Mouse (Mus musculus) megakaryocyte, embryonic 14.5 days (primary cell): Measurements from ENCODE around the gene Antxr1. TPM values are rescaled to one million over a fixed set of nuclear protein-coding genes. Genes with fewer than 3 reads are reported as not detected.

Experiments
- H3K27me3 ChIP-seq: replicated peaks from 2 replicates; pipeline ENCODE3; 2012; ENCODE audit warnings: inconsistent platforms
- H3K36me3 ChIP-seq: replicated peaks from 2 replicates; pipeline ENCODE3; 2012; ENCODE audit warnings: low read length, inconsistent platforms, mixed read lengths
- H3K4me1 ChIP-seq: 2 replicates; pipeline ENCODE4 v1.6.1; 2012; ENCODE audit warnings: inconsistent platforms
- H3K4me3 ChIP-seq: replicated peaks from 2 replicates; pipeline ENCODE3; 2012; ENCODE audit warnings: moderate library complexity, mild to moderate bottlenecking, inconsistent platforms
- H3K9me3 ChIP-seq: 2 replicates; pipeline ENCODE4 v1.6.1; 2012; ENCODE audit warnings: inconsistent platforms
- FLI1 ChIP-seq: IDR thresholded peaks from 2 replicates; pipeline ENCODE4 v1.6.1; 2012; ENCODE audit warnings: low read length, inconsistent platforms, mixed read lengths
- GATA1 ChIP-seq: IDR thresholded peaks from 3 replicates; pipeline ENCODE4 v1.6.1; 2012; ENCODE audit warnings: mixed read lengths, low read length, inconsistent platforms, borderline replicate concordance
- polyA plus RNA-seq: library from polyadenylated mRNA; stranded (reverse); fragments of >175 nt; gene quantifications from 2 replicates; pipeline ENCODE4 v1.2.3, GENCODE M21; 2012; ENCODE audit warnings: low replicate concordance; ENCODE audit not compliant: insufficient read depth

Antxr1 gene
- polyA plus RNA-seq, 1 experiment = not detected

DNA sequence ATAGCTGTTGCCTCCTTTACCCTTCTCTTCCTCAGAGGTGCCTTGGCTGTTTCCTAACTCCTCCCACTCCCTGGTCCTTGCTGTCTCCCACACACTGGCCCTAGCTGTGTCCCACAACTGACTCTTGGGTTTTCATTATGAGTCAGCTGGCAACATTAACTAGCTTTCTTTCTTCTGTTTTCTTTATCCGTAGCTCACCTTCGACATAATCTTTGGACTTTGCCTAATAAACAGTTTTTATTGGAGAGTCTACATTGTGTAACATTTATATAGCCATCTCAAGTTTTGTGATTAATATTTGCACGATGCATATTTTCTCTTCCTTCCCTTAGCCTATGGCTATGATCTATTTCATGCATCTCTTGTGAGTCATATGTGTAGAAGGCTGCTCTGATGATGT, 40.7 kb downstream of the Antxr1 start:
- TF ChIP-seq GATA1 (no peak), FLI1 (no peak)
- H3K9me3 ChIP-seq = peaks cover 8% of the 10 kb centered on the region; the same call in 1 of the 2 replicates
- no peaks in the 10 kb centered on the region for H3K36me3 ChIP-seq

DNA sequence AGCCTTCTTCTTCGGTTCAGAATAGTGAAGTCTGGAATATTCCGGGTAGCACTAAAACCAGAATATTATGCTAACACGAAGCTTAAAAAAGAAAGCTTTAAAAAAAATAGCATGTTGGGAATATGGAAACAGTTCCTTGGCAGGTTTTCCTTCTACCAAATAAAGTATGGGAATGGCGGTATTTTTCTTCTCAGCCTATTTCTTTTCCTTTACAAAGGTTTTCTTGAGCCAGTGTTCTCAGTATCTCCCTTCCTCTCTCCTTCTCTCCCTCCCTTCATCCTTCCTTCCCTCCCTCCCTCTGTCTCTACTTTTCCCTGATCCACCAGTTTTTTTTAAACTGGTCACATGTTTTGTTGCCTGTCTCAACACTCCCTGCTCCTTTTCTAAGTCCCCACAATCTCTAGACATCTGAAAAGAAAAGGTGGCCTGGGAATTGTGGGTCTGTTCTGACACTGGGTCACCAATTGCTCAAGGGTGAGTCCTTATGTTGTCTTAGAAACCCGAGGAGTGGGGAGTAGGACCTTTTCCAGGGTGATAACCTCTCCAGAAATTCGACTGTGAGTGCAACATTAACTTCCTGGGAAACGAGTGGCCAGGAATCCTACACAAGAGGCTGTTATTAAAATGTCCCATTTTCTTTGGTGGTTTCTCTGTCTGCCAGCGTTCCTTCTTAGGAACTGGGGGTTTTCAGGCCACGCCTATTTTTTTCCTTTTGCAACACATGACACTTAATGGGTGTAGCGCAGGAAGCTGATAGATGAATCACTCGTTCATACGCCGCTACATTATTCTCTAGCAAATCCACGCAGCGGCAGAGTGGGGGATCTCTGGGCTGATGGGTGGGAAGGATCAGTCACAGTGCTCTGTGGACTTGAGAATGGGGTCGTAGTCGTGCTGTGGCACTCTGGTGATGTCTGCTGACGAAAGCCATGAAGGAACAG, 42.4 kb downstream of the Antxr1 start:
- peaks cover 19% of the 10 kb centered on the region for H3K27me3 ChIP-seq
- H3K4me1 ChIP-seq = peaks cover 4% of the 10 kb centered on the region; the same call in 1 of the 2 replicates
- H3K9me3 ChIP-seq = peaks cover 11% of the 10 kb centered on the region; the same call in 1 of the 2 replicates
- no peak overlapping the region for H3K4me3 ChIP-seq
- H3K36me3 ChIP-seq = no peaks in the 10 kb centered on the region
- TF ChIP-seq GATA1 = no peak
- no peak for TF ChIP-seq FLI1

More for the DNA sequence above, 40.7 kb downstream of the Antxr1 start:
- no peak overlapping the region for H3K4me3 ChIP-seq
- peaks cover 21% of the 10 kb centered on the region for H3K27me3 ChIP-seq
- peaks cover 5% of the 10 kb centered on the region; the same call in 1 of the 2 replicates for H3K4me1 ChIP-seq

DNA sequence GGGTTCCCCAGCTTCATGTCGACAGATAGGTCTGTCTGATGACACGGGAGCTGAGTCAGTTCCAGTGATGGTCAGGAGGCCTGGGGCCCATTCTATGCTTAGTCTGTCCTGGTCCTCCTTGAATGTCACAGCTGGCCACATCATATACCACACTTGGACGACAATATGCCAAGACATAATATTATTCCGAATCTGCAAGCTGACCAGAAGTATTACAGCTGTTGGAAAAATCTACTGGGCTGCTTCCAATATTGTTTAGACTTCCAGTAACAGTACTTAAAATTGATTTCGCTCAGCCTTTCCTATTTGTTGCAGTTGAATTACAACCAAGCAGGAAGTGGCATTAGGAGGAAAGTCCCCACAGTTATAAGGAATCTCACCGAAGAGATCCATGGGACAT, 48.4 kb downstream of the Antxr1 start:
- no peak overlapping the region for H3K4me3 ChIP-seq
- H3K27me3 ChIP-seq = peaks cover 22% of the 10 kb centered on the region
- H3K36me3 ChIP-seq = no peaks in the 10 kb centered on the region
- TF ChIP-seq GATA1 = no peak
- no peak for TF ChIP-seq FLI1
- H3K9me3 ChIP-seq = peaks cover 13% of the 10 kb centered on the region; the same call in 1 of the 2 replicates
- H3K4me1 ChIP-seq = peaks cover 4% of the 10 kb centered on the region; the same call in 1 of the 2 replicates

DNA sequence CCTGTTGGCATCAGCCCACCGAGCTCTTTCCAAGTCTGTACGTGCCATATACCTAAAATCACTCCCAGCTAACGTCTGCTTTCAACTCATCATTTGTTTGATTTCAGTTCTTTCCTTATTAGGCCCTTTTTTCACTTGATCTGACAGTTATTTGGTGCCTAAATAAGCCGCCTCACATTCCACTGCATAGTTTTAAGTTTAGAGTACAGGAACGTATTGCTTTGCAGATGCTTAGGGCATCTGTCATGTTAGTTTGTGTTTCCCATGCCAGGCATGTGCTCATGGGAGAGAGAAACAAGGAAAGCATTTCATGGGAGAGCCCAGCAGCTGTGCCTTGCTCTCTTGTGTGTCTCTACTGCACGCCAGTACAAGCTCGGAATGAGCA, 50.3 kb downstream of the Antxr1 start:
- no peak for TF ChIP-seq GATA1
- no peak for TF ChIP-seq FLI1
- Histone ChIP-seq H3K27me3 (peaks cover 22% of the 10 kb centered on the region), H3K4me3 (no peak overlapping the region), H3K36me3 (no peaks in the 10 kb centered on the region), H3K9me3 (0 out of 2 replicates have a peak, but pooled peaks cover 5% of the 10 kb centered on the region), H3K4me1 (peaks cover 4% of the 10 kb centered on the region; the same call in 1 of the 2 replicates)

DNA sequence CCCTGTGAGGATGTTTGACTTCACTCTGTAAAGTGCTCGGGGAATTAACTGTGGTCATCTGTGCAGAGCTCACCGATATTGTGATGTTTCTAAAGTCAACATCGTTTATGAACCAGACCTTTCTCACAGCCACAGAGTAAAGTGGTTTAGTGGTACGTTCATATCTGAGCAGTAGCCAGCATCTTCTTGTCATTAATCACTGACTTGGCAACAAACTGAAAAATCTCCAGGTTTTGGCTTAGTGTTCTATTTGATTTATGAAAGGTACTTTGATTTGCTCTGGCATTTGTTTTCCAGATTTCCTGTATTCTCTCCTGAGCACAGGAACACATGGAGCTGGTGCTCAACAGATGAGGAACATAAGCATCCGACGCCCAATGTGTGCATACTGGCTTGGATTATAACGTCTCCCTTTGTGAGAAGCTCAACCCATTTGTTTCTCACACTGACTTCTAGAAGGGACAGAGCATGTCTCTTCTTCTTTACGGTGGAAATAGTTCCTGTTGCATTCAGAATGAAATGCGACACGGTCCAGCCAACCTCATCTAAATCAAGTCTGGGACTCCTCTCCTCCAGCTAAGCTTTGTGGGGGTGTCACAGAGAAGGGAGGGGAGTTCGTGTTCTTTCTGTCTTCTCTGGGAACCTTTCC, 50.8 kb downstream of the Antxr1 start:
- no peak for TF ChIP-seq GATA1
- TF ChIP-seq FLI1 = no peak
- peaks cover 4% of the 10 kb centered on the region; the same call in 1 of the 2 replicates for H3K4me1 ChIP-seq
- no peaks in the 10 kb centered on the region for H3K36me3 ChIP-seq
- H3K9me3 ChIP-seq = 0 out of 2 replicates have a peak, but pooled peaks cover 5% of the 10 kb centered on the region
- H3K27me3 ChIP-seq = peaks cover 22% of the 10 kb centered on the region
- no peak overlapping the region for H3K4me3 ChIP-seq

DNA sequence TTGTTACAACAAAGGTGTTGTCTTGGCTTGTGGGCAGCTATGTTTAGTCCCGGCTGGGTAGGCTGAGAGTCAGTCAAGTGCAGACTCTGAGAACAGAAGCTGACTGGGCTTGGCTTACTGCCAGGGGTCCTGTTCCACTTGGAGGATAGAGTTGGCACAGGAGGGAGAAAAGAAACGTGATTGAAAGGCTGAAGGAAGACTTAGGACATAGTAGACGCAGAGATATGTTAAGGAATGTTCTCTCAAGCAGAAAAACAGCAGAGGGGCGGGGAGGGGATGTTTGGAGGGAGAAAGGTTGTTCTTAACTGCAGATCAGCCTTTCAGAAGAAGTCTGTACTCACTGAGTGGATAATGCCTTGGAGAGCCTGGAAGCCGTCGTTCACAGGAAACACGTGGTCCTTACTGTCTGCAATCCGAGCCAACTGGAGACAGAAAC, 53.3 kb downstream of the Antxr1 start:
- peaks cover 4% of the 10 kb centered on the region; the same call in 1 of the 2 replicates for H3K4me1 ChIP-seq
- H3K4me3 ChIP-seq = no peak overlapping the region
- H3K27me3 ChIP-seq = peaks cover 28% of the 10 kb centered on the region
- H3K9me3 ChIP-seq = 0 out of 2 replicates have a peak, but pooled peaks cover 3% of the 10 kb centered on the region
- no peaks in the 10 kb centered on the region for H3K36me3 ChIP-seq
- no peak for TF ChIP-seq GATA1
- no peak for TF ChIP-seq FLI1

DNA sequence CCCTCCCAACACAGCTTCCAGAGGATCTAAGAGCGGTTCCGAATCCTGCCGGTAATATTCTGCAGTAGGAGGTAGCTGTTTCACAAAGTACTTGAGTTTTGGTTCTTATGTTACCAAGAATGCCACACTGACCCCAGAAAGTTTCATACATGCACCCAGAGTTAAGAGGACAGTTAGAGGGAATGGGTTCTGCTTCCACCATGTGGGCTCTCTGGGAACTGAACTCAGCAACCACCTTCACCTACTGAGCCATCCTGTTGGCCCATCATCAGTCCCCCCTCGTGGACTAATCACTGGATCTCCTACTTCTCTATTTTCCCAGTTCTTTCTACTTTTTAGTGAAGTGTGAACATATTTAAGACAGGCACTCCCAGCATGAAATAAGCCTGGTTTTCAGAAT, 53.9 kb downstream of the Antxr1 start:
- Histone ChIP-seq H3K36me3 (no peaks in the 10 kb centered on the region), H3K27me3 (peaks cover 28% of the 10 kb centered on the region), H3K9me3 (0 out of 2 replicates have a peak, but pooled peaks cover 3% of the 10 kb centered on the region), H3K4me1 (peaks cover 7% of the 10 kb centered on the region; the same call in 1 of the 2 replicates), H3K4me3 (no peak overlapping the region)
- TF ChIP-seq FLI1 (no peak), GATA1 (no peak)

DNA sequence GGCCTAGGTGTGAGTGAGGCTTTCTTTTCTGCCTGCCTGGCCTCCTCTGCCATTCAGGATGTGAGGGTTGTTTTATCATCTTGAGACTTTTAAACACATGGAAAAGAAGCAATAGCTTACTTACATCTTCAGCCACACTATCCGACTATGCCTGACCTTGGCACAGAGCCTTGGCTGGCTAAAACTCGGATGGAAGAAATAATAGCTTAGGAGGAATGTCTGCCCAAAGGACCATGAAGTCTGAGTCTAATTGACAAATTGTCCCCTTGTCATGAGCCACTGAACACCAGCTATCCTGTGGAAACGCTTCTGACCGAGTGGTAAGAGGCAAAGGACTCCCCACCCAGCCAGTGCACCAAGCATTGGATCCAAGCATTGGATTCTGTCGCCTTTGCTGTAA, 57.5 kb downstream of the Antxr1 start:
- Histone ChIP-seq H3K36me3 (no peaks in the 10 kb centered on the region), H3K4me3 (no peak overlapping the region), H3K9me3 (peaks cover 12% of the 10 kb centered on the region), H3K27me3 (peaks cover 19% of the 10 kb centered on the region), H3K4me1 (peaks cover 7% of the 10 kb centered on the region; the same call in 1 of the 2 replicates)
- TF ChIP-seq FLI1 = no peak
- TF ChIP-seq GATA1 = no peak

DNA sequence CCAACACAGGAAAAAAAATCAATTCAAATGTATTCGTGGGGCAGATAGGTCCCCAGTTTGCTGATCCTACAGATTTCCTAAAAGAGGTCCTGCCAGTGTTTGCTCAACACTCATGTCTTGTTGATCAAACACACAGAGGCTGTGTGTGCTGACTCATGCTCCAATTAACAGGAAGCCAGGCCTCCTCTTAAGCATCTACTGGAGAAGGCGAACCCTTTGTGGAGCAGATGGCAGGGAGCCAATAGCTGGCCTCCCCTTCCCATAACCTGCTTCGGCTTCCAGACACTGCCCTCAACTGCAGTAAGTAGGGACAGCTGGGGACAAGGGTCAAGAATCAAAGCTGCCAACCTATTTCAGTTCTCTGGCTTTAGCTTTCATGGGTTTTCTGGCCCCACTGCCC, 58.1 kb downstream of the Antxr1 start:
- Histone ChIP-seq H3K4me1 (peaks cover 7% of the 10 kb centered on the region; the same call in 1 of the 2 replicates), H3K27me3 (peaks cover 18% of the 10 kb centered on the region), H3K36me3 (no peaks in the 10 kb centered on the region), H3K4me3 (no peak overlapping the region), H3K9me3 (peaks cover 12% of the 10 kb centered on the region)
- no peak for TF ChIP-seq FLI1
- TF ChIP-seq GATA1 = no peak
